Mouse (Mus musculus) NIH3T3 (cell line): ENCODE results near the gene Slc26a6.
A peak's percentile ranks its signal among the peaks of the same experiment; 100 is the strongest.

ENCODE experiments used
- DNase-seq: peaks from one replicate; pipeline ENCODE4 v3.0.0-alpha.2; 2012; ENCODE audit warnings: low read depth

The Slc26a6 gene

GRCm38 (mm10) chr9:108852976-108853375, at the start of gene Slc26a6:
Gene Slc26a6 (plus strand): TSS chr9:108853283.
- DNase-seq: peak; percentile 10

- DNase-seq: no peak
Measured at GRCm38 (mm10) chr9:108805768-108806167, 47.3 kb upstream of the Slc26a6 start.

DNA sequence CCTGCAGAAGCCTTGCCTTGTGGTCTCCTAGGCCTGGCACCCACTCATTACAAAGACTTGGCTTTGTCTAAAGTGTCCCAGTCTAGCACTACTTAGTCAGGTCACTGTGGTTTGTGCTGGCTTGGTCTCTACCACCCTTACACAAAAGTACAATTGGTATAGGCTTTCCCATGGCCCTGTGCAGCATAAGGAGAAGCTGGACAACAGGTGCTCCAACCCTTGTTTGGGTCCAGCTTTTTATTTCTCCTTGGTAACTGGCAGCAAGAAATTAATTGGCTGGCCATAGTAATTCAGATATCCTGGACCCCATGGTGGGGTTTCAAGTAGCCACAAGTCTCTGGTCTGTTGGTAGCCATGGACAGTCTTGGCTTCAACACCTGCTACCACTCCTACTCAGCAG, 46.7 kb upstream of the Slc26a6 start:
- no peak for DNase-seq

GRCm38 (mm10) chr9:108806831-108807230, 46.3 kb upstream of the Slc26a6 start:
- DNase-seq: no peak

- DNase-seq: no peak
Measured at GRCm38 (mm10) chr9:108807674-108808073, 45.4 kb upstream of the Slc26a6 start.

- peak; percentile 96 for DNase-seq
Measured at GRCm38 (mm10) chr9:108808163-108808665, 44.9 kb upstream of the Slc26a6 start, which contains the start of gene Nckipsd. Gene Nckipsd (plus strand): TSS chr9:108808368.

GRCm38 (mm10) chr9:108809188-108809587, 43.9 kb upstream of the Slc26a6 start:
- peak; percentile 29 for DNase-seq

GRCm38 (mm10) chr9:108809723-108810122, 43.4 kb upstream of the Slc26a6 start:
- DNase-seq: no peak

DNA sequence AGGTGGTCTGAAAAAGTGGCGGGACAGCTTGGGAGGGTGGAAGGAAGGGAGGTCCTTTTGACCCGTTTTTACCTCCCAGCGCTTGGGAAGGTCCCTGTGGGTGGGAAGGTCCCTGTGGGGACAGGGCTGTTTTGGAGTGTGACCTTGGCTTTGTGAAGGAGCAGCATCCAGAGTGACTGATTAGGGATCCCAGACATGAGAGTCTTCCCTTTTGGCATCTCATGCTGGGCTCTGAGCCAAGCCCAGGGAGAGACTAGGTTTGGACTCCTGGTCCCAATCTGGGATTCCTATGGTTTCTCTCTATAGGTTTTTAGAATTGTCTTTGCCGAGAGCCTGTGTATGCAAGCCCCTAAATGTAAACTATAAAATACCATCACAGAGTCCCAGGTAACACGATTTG, 42.6 kb upstream of the Slc26a6 start:
- no peak for DNase-seq

DNA sequence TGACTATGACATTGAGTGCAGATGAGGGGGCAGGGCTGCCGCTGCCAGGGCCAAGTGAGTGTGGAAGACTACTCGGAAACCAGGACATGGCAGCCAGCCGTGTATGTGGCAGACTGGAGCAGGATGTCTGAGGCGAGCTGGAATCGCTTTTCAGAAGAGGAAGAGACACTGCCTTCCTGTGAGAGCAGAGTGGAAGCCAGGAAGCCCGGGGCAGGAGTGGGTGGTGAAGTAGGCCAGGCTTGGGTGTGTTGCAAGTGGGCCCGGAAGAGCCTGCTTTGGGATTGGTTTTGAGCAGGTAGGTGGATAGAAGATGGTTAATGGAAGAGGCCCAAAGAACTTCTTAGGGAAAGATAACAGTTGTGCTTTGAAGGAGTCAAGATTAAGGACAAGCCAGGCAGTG, 37.5 kb upstream of the Slc26a6 start:
- no peak for DNase-seq

GRCm38 (mm10) chr9:108819495-108819894, 33.6 kb upstream of the Slc26a6 start:
- peak; percentile 71 for DNase-seq

DNA sequence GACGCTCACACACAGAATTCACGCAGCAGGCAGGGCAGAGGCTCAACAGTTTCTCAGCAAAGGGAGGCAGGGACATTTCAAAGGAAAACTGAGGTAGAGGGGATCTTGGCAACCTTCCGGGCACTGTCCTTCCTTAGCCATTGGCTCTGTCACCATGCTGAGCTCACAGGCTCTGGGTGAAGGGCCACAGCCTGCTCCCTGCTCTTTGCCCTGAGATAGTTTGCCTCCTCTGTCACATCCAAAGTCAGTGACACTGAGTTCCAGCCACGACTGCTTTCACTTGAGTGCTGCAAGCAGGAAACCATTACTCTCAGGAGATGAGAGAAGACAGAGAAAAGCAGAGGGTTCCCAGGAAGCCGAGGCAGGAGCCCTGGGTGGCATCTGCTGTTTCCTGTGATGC, 33.0 kb upstream of the Slc26a6 start:
- no peak for DNase-seq

DNA sequence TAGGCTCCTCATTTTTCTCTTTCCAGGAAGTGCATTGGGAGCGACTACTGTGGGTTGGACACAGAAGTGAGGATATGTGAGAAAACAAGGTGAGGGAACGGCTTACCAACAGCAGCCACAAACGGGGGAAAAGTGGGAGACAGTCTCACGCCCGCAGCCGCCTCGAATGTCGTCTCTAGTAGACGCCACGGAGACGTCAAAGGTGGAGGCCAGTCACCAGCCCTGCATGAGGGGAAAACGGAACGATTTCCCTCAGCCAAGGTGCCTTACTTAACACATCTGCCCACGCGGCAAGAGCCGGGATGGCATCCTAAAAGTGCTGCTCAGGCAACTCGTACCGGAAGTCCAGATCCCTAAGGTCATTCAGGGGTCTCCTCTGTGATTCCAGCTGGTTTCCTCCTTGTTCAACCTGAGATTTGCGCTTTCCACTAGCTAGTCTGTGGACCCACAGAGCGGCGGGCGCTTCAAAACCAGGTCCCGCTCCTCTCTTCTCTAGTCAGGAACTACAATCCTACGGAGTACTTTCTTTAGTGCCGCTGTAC, 28.9 kb upstream of the Slc26a6 start:
- DNase-seq: no peak

DNA sequence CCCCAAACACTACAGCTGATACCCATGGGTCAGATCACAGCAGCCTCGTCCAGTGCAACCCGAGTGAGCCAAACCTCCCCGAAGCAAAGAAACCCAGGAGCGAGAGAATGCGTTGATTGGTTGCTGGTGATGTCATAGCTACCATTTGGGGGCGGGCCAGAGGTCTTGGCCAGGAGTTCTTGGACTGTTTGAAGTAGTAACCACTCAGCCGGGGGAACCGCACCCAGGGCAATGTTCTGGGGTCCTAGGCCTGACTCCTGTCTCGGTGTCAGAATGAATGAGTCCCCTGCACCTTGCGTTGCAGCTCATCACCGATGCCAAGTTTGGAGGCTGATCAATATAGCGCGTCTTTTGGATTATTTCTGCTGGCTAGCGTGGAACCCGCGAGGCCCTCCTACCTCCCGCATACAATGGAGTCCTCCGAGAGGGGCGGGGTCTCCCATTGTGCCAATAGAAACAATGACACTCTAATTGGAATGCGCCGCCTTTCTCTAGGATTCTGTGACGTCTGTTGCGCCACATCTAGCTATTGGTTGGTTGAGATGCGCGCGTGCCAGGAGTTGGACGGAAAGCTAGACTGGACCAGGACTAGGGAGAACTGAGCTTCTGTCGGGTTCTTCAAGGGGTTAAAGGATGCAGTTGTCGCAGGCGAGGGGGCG, 28.2 kb upstream of the Slc26a6 start:
- no peak for DNase-seq

DNA sequence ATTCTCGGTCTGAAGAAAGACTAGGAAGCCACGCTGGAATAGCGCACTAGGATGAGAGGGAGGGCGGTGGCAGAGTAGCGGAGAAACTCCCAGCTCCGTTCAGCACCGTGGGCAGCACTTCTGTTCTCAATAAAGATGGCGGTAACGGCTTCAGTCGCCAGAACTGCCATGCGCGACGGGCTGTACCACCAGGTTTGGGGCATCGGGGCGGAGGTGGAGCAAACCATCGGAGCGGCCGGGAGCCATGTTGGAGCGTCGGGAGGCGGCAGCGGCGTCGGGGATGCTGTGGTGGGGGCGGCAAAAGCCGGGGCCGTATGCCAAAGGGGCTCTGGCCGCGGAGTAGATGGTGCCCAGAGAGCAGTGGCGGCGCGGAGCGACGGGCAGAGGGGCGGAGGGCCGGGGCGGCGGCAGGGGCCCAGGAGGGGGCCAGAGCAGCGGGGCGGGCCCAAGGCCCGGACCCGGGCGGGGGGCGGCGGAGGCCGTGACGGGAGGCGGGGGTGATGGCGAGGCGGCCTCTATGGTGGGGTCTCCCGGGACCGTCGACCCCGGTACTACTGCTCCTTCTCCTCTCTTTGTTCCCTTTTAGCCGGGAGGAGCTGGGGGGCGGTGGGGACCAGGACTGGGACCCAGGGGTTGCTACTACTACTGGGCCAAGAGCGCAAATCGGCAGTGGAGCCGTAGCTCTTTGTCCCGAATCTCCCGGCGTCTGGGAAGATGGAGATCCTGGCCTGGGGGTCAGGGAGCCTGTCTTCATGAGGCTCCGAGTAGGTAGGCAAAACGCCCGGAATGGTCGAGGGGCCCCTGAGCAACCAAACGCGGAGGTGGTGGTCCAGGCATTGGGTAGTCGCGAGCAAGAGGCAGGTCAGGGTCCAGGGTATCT, 27.0 kb upstream of the Slc26a6 start, which contains the start of gene Celsr3:
Gene Celsr3 (plus strand): TSS at position 501 of the 880 bp plus-strand sequence.
- peak; percentile 56 for DNase-seq

GRCm38 (mm10) chr9:108826700-108827340, 26.3 kb upstream of the Slc26a6 start:
- peak; percentile 70 for DNase-seq

DNA sequence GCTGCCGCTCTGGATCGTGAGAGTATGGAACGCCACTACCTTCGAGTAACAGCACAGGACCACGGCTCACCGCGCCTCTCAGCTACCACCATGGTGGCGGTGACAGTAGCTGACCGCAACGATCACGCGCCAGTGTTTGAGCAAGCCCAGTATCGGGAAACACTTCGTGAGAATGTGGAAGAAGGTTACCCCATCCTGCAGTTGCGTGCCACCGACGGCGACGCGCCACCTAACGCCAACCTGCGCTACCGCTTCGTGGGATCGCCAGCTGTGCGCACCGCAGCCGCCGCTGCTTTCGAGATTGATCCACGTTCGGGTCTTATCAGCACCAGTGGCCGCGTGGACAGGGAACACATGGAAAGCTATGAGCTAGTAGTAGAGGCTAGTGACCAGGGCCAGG, 25.6 kb upstream of the Slc26a6 start:
- no peak for DNase-seq

DNA sequence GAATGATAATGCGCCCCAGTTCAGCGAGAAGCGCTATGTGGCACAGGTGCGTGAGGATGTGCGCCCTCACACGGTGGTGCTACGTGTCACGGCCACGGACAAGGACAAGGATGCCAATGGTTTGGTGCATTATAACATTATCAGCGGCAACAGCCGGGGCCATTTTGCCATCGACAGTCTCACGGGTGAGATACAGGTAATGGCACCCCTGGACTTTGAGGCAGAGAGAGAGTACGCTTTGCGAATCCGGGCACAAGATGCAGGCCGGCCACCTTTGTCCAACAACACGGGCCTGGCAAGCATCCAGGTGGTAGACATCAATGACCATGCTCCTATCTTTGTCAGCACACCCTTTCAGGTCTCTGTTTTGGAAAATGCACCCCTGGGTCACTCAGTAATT, 25.2 kb upstream of the Slc26a6 start:
- no peak for DNase-seq

DNA sequence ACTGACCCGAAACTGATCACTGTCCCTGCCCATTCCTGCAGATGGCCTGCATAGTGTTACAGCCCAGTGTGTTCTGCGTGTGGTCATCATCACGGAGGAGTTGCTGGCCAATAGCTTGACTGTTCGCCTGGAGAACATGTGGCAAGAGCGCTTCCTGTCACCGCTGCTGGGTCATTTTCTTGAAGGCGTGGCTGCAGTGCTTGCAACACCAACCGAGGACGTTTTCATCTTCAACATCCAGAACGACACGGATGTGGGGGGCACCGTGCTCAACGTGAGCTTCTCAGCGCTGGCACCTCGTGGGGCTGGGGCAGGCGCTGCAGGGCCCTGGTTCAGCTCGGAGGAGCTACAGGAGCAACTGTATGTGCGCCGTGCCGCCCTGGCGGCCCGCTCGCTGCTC, 21.4 kb upstream of the Slc26a6 start:
- DNase-seq: no peak

GRCm38 (mm10) chr9:108832390-108833108, 20.5 kb upstream of the Slc26a6 start:
- DNase-seq: peak; percentile 76

DNA sequence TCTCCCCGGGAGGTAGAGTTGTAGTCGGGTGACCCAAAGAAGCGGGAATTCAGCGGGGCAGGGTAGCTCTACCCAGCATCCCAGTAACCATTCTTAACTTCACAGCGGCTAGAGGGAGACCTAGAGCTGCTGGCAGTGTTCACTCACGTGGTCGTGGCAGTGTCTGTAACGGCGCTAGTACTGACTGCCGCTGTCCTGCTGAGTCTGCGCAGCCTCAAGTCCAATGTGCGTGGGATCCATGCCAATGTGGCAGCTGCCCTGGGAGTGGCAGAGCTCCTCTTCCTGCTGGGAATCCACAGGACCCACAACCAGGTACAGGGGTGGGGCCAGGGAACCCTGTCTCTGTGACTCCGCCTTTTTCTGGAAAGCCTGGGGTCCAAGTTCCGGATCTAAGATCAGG, 10.1 kb upstream of the Slc26a6 start:
- no peak for DNase-seq

DNA sequence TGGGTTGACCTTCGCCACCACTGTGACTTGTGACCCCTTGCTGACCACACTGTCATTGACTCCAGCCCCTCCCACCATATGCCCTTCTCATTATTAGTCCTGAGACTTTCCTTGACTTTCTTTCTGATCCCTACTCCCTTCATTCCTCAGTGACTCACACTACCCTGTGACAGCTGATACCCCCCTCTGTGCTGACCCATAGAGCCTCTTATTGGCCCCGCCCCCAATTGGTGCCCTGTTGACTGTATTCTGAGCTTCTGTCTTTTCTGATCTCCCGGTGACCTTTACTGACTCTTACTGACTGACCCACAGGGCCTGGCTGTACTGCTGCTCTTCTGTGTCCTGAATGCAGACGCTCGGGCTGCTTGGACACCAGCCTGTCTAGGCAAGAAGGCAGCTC, 7.7 kb upstream of the Slc26a6 start:
- DNase-seq: peak; percentile 8
